Mouse (Mus musculus) heart, embryonic 14.5 days (tissue): Measurements from ENCODE around the gene Ajm1. TPM values are rescaled to one million over a fixed set of nuclear protein-coding genes. Genes with fewer than 3 reads are reported as not detected.

Experiments
- ATAC-seq: fragments of 200-750 bp; cut with Nextera tagmentation; 2 replicates; pipeline ENCODE4 v1.8.0; 2017; ENCODE audit warnings: low read depth, moderate TSS enrichment; ENCODE audit not compliant: insufficient number of reproducible peaks, insufficient read depth, low FRiP score
- H3K27ac ChIP-seq, 2 experiments: fragments of 200-500 bp in 1 of 2; fragments of 300-500 bp in 1 of 2; sonication (generic) in 1 of 2; replicated peaks in 1 of 2; 2 replicates each; pipeline ENCODE4 v1.5.1; 2012 to 2014; ENCODE audit warnings: low read depth in 2 of 2, low read length in 2 of 2, control low read depth in 1 of 2, mild to moderate bottlenecking in 1 of 2, mixed read lengths in 1 of 2; ENCODE audit not compliant: control insufficient read depth in 1 of 2, insufficient read depth in 1 of 2
- H3K27me3 ChIP-seq: fragments of 300-500 bp; sonication (generic); 2 replicates; pipeline ENCODE4 v1.6.1; 2014; ENCODE audit warnings: mild to moderate bottlenecking, low read length, control low read depth; ENCODE audit not compliant: control insufficient read depth, insufficient read depth
- H3K36me3 ChIP-seq: fragments of 300-500 bp; sonication (generic); 2 replicates; pipeline ENCODE4 v1.6.1; 2014; ENCODE audit warnings: mild to moderate bottlenecking, control low read depth, low read length, mixed read lengths; ENCODE audit not compliant: control insufficient read depth, insufficient read depth
- H3K4me1 ChIP-seq, 2 experiments: fragments of 200-500 bp in 1 of 2; fragments of 300-500 bp in 1 of 2; sonication (generic) in 1 of 2; 2 replicates each; pipeline ENCODE4 v1.6.1; 2012 to 2014; ENCODE audit warnings: low read length in 2 of 2, control low read depth in 1 of 2, mixed read lengths in 1 of 2; ENCODE audit not compliant: control insufficient read depth in 2 of 2, insufficient read depth in 2 of 2
- H3K4me2 ChIP-seq: fragments of 300-500 bp; sonication (generic); 2 replicates; pipeline ENCODE4 v1.6.1; 2014; ENCODE audit warnings: mild to moderate bottlenecking, low read length
- H3K4me3 ChIP-seq, 2 experiments: fragments of 200-500 bp in 1 of 2; fragments of 300-500 bp in 1 of 2; sonication (generic) in 1 of 2; 2 replicates each; pipeline ENCODE4 v1.5.1; 2012 to 2014; ENCODE audit warnings: low read length in 2 of 2, mild to moderate bottlenecking in 2 of 2, control low read depth in 1 of 2, low read depth in 1 of 2, moderate library complexity in 1 of 2; ENCODE audit not compliant: control insufficient read depth in 1 of 2, insufficient read depth in 1 of 2
- H3K9ac ChIP-seq: fragments of 300-500 bp; sonication (generic); 2 replicates; pipeline ENCODE4 v1.6.1; 2014; ENCODE audit warnings: mild to moderate bottlenecking, low read length
- H3K9me3 ChIP-seq: fragments of 300-500 bp; sonication (generic); 2 replicates; pipeline ENCODE4 v1.6.1; 2016; ENCODE audit warnings: low read length, control low read depth; ENCODE audit not compliant: control insufficient read depth
- WGBS: fragments of 180-500 bp; shearing (Covaris S2); extraction: QIAGEN DNeasy Blood & Tissue Kit; methylation state at CpG from one replicate; pipeline ENCODE4 v1.1.7; 2014; 5-methylcytosine and 5-hydroxymethylcytosine counted together
- polyA plus RNA-seq: library from polyadenylated mRNA; unstranded; fragments of >200 nt; fragmentation: Nextera tagmentation; extraction: Ambion mirVana; gene quantifications from 2 replicates; pipeline ENCODE4 v1.2.1, GENCODE M21; 2014

The Ajm1 gene
- polyA plus RNA-seq, 1 experiment from 2014 or later, result not detected

DNA sequence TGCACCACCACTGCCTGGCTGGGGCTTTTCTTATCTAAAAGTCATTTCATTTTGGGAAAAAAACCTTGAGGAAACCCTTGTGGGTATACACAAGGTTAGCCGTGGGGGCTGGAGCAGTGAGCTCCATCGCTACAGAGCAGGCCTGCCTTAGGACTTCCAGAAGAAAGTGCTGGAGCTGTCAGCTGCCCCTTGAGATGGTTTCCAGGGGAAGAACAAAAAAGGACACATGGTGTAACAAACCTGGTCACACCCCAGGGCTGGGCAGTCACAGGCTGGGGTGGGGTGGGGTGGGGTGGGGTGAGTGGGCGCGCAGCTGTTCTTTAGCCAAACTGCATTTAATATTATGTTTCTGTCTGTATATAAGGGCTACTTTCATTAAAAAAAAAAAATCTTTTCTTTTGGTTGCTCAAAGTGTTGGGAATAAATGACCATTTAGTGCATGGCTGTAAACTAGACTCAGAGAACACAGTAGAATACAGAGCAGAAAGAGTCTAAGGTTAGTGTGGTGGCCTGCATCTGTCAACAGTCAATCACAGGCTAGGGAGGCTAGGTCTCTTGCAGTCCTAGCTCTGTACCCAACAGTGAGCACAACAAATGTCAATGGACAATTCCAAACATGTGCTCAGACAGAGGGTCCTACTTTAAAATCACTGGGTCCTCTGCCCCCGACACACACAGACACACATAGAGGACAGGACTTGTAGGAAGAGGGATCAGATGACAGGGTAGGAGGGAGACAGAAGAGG, 15.4 kb upstream of the Ajm1 start:
- Histone ChIP-seq H3K9me3 (no peaks in the 10 kb centered on the region), H3K27me3 (no peaks in the 10 kb centered on the region), H3K4me3 (no peak overlapping the region), H3K4me2 (no peak overlapping the region), H3K27ac (no peak overlapping the region), H3K36me3 (peaks cover 96% of the 10 kb centered on the region), H3K4me1 (peaks cover 4 to 10% of the 10 kb centered on the region in 2 experiments; a peak in 2 of 4 replicates), H3K9ac (no peak overlapping the region)
- 94% methylated on average over 5 of the region's 5 CpGs for WGBS
- ATAC-seq, result no peak

DNA sequence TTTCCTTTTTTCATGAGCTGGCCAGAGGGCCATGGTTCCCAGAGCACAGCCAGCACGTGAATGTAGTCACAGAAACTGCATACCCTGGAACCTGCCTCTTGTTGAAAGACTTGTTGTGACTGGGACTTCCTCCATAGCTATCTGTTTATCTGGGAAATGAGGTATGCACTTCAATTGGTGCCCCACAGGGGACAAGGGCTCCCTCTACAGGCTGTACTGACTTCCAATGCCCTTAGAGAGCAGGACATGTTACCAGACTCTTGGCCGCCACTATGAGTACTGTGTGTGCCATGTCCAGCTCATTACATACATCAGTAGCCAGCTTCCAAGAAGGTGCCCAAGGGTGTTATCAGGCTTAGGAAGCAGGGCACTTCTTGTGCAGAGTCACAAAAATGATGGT, 10.3 kb upstream of the Ajm1 start:
- H3K4me3 ChIP-seq, result no peak overlapping the region
- H3K9me3 ChIP-seq, result no peaks in the 10 kb centered on the region
- H3K36me3 ChIP-seq, result peaks cover 92% of the 10 kb centered on the region
- H3K4me1 ChIP-seq, result peaks cover 4 to 10% of the 10 kb centered on the region in 2 experiments
- 86% methylated on average over 2 of the region's 2 CpGs for WGBS
- no peaks in the 10 kb centered on the region for H3K27me3 ChIP-seq
- H3K9ac ChIP-seq, result no peak overlapping the region
- no peak for ATAC-seq
- no peak overlapping the region for H3K4me2 ChIP-seq
- H3K27ac ChIP-seq, result no peak overlapping the region

DNA sequence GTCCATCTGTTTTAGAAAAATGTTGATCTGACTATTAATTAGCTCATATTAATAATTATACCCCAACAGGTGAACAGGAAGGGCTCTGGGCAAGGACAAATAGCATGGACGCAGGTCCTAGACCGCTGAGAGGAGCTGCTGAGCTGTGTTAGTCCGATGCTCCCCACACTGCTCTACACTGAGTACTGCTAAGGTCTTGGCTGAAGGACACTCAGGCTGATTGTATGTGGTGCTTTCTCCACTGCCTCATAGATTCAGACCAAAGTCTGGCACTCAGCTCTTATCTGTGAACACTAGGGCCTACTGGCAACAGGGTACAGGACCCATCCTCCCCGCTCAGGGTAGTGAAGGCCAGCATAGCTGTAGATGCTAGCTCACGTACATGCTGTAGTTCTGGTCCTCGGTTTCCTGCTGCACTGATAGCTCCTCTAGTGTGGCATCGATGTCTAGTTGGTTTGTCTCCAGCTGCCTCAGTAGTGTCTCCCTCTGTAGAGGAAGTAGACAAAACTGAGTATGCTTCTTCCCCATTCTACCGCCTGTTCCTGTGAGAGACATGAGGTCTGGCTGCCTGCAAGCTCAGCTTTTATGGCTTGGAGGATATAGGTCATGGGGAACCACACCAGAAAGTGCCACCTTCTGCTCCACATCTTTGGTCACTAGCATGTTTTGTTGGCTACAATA, 6.8 kb upstream of the Ajm1 start:
- Histone ChIP-seq H3K9me3 (no peaks in the 10 kb centered on the region), H3K27ac (no peak overlapping the region), H3K9ac (no peak overlapping the region), H3K4me1 (peaks cover 8 to 10% of the 10 kb centered on the region in 2 experiments), H3K4me3 (no peak overlapping the region), H3K27me3 (no peaks in the 10 kb centered on the region), H3K4me2 (no peak overlapping the region), H3K36me3 (peaks cover 96% of the 10 kb centered on the region)
- 83% methylated on average over 8 of the region's 8 CpGs for WGBS
- ATAC-seq, result no peak

DNA sequence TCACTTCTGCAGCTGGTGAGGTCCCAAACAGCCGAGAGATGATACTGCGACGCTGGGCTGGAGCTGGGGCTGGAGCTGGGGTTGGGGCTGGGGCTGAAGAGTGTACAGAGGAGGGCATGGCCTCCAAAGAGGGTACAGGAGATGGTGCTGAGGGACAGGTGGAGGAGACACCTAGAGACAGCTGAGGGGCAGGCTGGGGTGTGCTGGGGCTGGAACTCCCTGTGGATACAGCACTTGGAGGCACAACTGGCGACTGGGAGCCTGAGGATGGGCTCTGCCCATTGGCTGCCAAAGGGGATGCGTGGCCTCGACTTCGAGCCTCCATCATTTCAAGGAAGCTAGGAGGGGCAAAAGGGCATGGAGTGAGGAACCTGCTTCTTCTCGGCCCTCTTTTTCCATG, 5.7 kb upstream of the Ajm1 start:
- Histone ChIP-seq H3K4me1 (peaks cover 12 to 14% of the 10 kb centered on the region in 2 experiments), H3K9me3 (no peaks in the 10 kb centered on the region), H3K4me2 (no peak overlapping the region), H3K27me3 (no peaks in the 10 kb centered on the region), H3K4me3 (no peak overlapping the region), H3K9ac (no peak overlapping the region), H3K36me3 (peaks cover 93% of the 10 kb centered on the region), H3K27ac (no peak overlapping the region)
- 87% methylated on average over 8 of the region's 8 CpGs for WGBS
- no peak for ATAC-seq

DNA sequence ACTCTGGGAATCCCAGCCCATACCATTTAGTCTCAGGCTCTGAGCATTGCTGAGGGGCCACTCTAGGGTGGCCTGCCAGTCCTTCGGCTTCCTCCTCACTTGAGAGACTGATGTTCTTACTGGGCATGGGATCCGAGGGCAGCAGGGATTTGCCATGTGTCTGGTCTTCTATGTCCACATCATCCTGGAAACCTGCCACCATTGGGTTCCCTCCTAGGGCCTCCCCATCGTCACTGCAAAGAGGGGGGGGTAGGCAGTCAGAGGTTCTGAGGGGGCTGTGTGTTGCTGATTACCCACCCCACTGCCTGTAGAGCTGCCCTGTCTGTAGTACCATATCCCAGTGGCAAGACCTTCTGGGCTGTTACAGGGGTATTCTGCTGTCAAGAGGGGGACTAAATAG, 4.0 kb upstream of the Ajm1 start:
- Histone ChIP-seq H3K4me2 (no peak overlapping the region), H3K36me3 (peaks cover 76% of the 10 kb centered on the region), H3K9ac (no peak overlapping the region), H3K27me3 (peaks cover 8% of the 10 kb centered on the region), H3K27ac (no peak overlapping the region), H3K4me1 (peaks cover 20 to 24% of the 10 kb centered on the region in 2 experiments), H3K4me3 (no peak overlapping the region), H3K9me3 (no peaks in the 10 kb centered on the region)
- 78% methylated on average over 3 of the region's 3 CpGs for WGBS
- no peak for ATAC-seq

DNA sequence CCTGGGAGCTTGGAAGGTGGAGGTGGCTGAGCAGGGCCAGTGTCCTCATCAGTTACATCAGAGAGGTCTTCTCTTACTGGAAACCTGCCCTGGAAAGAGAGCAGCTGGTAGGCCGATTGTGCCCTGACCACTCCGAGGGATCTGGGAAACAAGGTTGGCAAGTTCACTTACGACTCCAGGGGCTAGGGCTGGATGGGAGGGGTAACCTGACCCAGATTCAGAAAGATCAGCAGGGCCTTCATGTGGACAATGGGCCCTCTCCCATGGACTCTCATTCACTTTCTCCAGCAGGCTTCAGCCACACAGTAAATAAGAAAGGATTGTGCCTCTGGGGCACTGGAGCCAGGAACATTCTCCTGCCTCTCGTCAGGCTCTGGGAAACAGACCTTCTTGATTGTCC, 3.3 kb upstream of the Ajm1 start:
- no peak for ATAC-seq
- Histone ChIP-seq H3K4me3 (no peak overlapping the region), H3K27me3 (peaks cover 15% of the 10 kb centered on the region), H3K9ac (no peak overlapping the region), H3K9me3 (no peaks in the 10 kb centered on the region), H3K4me1 (peaks cover 20 to 24% of the 10 kb centered on the region in 2 experiments), H3K4me2 (no peak overlapping the region), H3K36me3 (peaks cover 68% of the 10 kb centered on the region), H3K27ac (no peak overlapping the region)
- WGBS, result 91% methylated on average over 4 of the region's 4 CpGs

DNA sequence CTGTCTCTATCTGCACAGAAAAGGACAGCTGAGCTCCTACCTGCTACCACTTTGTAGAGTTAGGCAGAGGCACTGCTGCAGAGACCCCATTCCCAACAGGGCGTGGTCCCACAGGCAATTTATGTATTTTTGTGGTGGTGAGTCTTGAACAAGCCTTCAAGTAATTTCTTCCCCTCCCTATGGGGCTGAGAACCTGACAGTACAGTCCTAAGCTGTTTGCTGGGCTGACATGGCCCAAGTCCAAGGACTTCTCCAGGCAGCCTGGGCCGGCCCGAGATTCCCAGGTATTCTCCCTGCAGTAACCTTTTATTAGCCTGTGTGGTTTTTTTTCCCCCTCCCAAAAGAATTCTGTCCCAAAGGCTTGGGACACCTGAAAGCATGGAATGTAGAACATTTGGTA, 2.6 kb upstream of the Ajm1 start:
- no peak for ATAC-seq
- no peak overlapping the region for H3K4me2 ChIP-seq
- 88% methylated on average over 3 of the region's 3 CpGs for WGBS
- no peaks in the 10 kb centered on the region for H3K9me3 ChIP-seq
- peaks cover 62% of the 10 kb centered on the region for H3K36me3 ChIP-seq
- peaks cover 20 to 30% of the 10 kb centered on the region in 2 experiments for H3K4me1 ChIP-seq
- no peak overlapping the region for H3K9ac ChIP-seq
- peaks cover 22% of the 10 kb centered on the region for H3K27me3 ChIP-seq
- H3K4me3 ChIP-seq, result no peak overlapping the region
- no peak overlapping the region for H3K27ac ChIP-seq
